Mouse (Mus musculus): ENCODE data around the gene Nfia.

Nfia gene

GRCm38 (mm10) chr4:97947484-97947883, 174.9 kb downstream of the Nfia start:
- DNase-seq (ENCODE audit: low spot score in 2 of 2): no peak

DNA sequence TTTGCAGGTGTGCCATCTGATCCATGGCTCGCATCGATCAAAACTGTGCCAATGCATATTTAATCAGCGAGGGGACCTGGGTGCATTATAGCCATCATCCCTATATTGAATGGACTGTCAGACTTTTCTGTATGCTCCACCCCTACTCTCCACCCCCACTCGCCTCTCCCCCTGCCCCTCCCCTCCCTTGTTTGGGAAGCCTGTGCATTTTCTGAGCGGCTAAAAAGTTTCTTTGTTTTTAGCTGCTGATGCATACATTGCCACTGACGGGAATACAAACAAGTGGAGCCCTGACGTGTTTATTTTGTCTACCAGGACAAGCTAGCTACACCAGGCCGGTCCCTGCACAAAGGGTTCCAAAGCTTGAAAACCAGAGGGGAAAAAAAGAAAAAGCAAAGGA, 175.7 kb downstream of the Nfia start:
- DNase-seq (ENCODE audit: low spot score in 2 of 2): no peak

DNA sequence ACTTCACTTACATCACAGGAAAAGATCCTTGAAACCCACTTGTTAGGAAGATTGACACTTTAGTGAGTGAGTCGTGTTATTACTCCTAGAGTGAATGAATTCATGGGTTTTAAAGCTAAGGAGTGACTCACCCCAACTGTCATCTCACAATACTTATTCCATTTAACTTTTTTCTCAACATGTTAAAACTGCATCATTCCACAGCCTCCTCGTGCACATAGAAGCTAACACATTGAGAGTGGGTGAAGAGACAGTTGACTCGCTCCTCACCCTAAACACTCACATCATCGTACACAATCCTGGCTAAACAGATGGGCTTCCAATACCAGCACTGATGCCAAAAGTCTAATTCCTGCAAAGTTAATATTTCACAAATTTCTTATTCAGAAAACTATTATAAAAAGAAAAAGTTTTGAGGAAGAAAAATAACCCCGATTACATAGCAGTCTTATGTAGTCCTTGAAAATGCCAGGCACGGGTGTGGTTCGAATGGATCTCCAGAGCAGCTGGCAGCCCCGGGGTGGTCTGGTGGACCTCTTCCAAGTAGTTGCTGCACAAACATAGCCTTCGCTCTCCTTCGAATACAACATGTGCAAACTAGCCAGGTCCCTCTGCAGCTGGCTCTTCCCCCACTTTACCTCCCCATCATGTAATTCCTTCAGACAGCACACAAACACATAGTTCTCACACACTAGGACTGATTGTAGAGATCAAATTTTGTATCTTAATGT, 178.0 kb downstream of the Nfia start:
- DNase-seq (ENCODE audit: low spot score in 2 of 2): no peak

- DNase-seq (ENCODE audit: low spot score in 2 of 2): no peak
Measured at GRCm38 (mm10) chr4:97953886-97954285, 181.4 kb downstream of the Nfia start.

- DNase-seq (ENCODE audit: low spot score in 2 of 2): no peak
Measured at GRCm38 (mm10) chr4:97958121-97958520, 185.6 kb downstream of the Nfia start.

- no peak for DNase-seq (ENCODE audit: low spot score in 2 of 2)
Measured at GRCm38 (mm10) chr4:97962856-97963255, 190.3 kb downstream of the Nfia start.

DNA sequence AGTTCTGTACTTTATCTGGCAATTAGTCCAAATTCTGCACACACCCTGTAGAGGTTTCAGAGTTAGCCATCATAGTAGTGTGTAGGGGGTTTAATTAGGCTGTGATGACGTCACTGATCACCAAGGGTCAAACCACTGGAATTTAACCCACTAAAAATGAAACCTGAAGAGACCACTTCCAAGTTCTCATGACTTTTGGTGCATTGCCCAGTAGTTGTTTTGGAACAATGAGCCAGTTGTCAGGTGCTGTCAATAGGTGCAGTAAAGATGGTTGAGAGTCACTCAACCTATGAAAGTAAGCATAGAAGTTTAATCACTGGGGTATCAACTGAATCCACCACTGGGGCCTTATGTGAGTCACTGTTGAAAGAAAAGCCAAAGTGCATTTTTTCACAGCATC, 191.4 kb downstream of the Nfia start:
- no peak for DNase-seq (ENCODE audit: low spot score in 2 of 2)

DNA sequence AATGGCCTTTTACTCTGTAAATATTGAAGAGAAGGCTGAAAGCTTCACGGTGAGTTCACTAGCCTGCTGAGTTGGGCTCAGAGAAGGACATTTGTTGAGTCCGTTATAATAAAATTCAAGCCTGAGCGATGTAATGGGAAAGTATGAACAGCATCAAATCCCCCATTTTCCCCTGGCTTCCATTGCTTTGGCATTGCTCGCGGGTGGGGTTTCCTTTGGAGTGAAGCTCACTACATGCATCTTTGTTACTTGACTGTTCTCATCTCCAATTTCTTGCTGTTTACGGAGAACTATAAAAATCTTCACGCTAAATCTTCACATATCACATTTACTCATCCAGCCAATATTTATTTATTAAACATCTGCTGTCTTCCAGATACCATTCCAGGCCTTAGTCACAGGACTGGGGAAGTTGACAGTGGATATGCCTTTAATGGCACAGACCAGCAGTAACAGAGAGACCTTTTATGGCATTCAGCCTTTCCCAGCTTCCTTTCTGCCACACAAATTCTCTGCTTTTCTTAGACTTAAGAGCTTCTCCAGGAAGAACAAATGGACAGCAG, 196.3 kb downstream of the Nfia start:
- DNase-seq (ENCODE audit: low spot score in 2 of 2): no peak

- DNase-seq (ENCODE audit: low spot score in 2 of 2): no peak
Measured at GRCm38 (mm10) chr4:97973064-97973463, 200.5 kb downstream of the Nfia start.

DNA sequence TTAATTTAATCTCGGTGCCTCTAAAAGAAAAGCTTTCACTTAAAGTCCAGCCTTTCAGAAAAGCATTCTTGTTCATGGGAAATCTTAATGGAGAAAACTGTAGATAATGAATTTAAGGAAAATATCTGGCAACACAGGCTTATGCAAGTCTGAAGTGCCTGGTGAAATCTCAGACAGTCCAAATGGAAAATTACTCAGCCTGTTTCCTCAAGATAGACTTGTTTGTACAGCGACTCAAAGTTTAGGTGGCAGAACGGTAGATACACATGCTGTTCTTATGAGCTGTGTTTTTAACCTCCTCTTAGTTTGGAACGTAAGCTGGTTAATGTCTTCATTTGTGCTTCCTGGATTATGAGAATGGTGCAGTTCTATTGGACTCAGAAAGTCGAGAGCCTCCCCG, 201.5 kb downstream of the Nfia start:
- no peak for DNase-seq (ENCODE audit: low spot score in 2 of 2)

GRCm38 (mm10) chr4:97976891-97977290, 204.4 kb downstream of the Nfia start:
- DNase-seq (ENCODE audit: low spot score in 2 of 2): no peak

DNA sequence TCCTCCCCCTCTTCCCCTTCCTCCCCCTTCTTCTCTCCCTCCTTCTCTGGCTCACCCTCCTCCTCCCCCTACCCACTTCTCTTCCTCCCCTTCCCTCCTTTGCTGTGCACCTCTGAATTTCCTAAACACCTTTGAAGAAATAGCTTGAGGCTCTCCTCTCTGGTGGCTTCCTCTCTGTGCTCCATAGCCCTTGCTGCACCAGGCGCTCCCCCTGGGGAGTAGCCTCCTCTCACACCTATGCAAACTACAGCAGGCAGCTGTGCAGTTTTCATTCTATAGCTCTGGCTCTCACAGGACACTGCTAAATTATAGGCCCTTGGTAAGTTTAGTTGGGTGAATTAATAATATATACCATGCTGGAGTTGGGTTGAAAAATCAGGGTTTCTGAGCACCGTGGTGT, 211.8 kb downstream of the Nfia start:
- DNase-seq (ENCODE audit: low spot score in 2 of 2): no peak

GRCm38 (mm10) chr4:97986056-97986734, 213.7 kb downstream of the Nfia start:
- no peak for DNase-seq (ENCODE audit: low spot score in 2 of 2)

DNA sequence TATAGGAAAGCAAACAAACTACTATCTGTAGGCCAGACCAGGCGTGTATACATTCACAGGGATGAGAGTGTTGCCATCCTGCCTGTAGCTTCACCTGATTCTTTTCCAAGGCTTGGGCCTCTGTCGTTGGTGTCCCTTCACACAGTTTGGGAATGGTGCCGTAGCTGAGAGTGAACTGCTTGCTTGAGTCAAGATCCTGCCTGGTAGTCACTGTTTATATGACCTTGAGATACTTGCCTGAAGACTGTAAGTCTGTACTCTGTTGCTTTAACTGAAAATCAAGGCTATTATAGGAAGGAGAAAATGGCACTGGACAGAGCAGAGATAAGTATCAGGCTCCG, 214.2 kb downstream of the Nfia start:
- DNase-seq (ENCODE audit: low spot score in 2 of 2): no peak

GRCm38 (mm10) chr4:97988703-97989102, 216.2 kb downstream of the Nfia start:
- DNase-seq (ENCODE audit: low spot score in 2 of 2): no peak

DNA sequence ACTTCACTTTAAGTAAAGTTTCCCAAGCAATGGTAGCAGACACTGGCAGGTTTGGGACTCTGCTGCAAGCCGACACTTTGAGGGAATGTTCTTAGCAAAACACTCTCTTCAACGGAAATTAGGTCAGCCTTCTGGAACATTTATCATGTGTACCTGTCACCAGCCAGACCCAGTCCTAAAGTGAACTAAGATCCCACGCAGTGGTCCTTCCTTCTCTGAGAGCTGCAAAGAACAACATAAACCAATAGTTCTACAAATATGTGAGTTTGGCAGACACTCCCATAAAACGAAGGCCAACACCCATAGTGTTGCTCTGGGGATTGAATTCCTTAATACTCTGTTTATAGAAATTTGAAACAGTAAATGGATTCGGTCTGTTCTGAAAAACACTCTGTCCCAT, 217.9 kb downstream of the Nfia start:
- no peak for DNase-seq (ENCODE audit: low spot score in 2 of 2)

- DNase-seq (ENCODE audit: low spot score in 2 of 2): no peak
Measured at GRCm38 (mm10) chr4:97991395-97991794, 218.9 kb downstream of the Nfia start.

GRCm38 (mm10) chr4:97991880-97992279, 219.3 kb downstream of the Nfia start:
- no peak for DNase-seq (ENCODE audit: low spot score in 2 of 2)

DNA sequence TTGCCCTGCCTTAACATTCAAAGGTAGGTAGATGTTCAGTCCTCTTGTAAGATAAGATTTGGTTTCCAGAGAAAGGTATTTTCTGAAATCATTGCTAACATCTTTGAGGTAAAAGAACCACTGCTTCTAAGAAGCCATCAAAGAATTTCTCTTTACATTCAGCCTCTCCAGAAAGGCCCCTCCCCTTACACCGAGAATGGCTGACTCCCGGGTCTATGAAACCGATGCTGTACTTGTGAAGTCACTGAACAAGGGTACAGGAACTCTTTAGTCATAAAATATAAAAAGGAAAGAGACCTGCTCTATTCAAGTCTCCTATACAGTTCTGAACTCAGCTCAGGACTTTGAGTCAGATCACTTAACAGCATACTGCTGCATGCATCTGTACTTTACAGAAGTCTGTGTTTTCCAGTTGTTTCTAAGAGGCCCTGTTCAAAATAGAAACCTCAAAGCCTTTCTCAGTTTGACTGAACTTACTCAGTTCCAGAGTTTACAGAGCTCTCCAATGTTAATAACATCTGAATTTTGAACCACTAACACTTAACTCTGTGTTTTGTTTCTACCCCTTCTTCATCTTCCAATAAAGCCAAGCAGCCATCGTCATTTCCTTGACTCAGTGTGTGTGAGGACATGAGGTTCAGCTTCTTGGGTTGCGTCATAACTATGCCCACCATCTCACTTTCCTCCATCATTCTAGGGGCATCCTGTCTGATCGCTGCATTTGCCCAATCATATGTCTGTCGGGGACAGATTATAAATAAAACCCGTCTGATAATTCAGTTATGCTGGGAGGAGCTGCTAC, 223.6 kb downstream of the Nfia start:
- no peak for DNase-seq (ENCODE audit: low spot score in 2 of 2)

- no peak for DNase-seq (ENCODE audit: low spot score in 2 of 2)
Measured at GRCm38 (mm10) chr4:97997151-97997817, 224.8 kb downstream of the Nfia start.

GRCm38 (mm10) chr4:98002206-98002605, 229.7 kb downstream of the Nfia start:
- DNase-seq (ENCODE audit: low spot score in 2 of 2): no peak

All from right cerebral cortex, postnatal 36 days (tissue).